Comparison of ENCODE assay signal across 14 mouse cellular contexts in genomic region chr5:23461688-23462087, GRCm38 (mm10). TPM values are rescaled to one million over a fixed set of nuclear protein-coding genes. Genes with fewer than 3 reads are reported as not detected.
DNase-seq lines count a peak whose midpoint lies in the region; ATAC-seq and TF ChIP-seq lines count a peak whose summit lies in the region.
"Had no signal": no experiment of that assay in that cellular context is flagged by ENCODE, and none has a peak within 500 bp of the region (broad histone marks: within the 10 kb centered on the region; RNA-seq: fewer than 3 reads in every experiment).

No protein-coding gene starts in this region.

- POLR2A ChIA-PET in Patski (lab: Charles Lee), result no interaction called here

- H3K27ac ChIP-seq in layer of hippocampus, adult 2 months, result peak overlapping the region; percentile 46
- no peak overlapping the region for H3K27ac ChIP-seq in kidney, embryonic 16.5 days (ENCODE audit: low read length)
- H3K27ac ChIP-seq: forebrain, embryonic 15.5 days; hindbrain, embryonic 12.5 days; kidney, postnatal 0 days; macrophage had no signal

- 62% methylated on average over 2 of the region's 2 CpGs for WGBS in kidney, embryonic 16.5 days

- peak; percentile 38 for DNase-seq in adrenal gland, postnatal 14 days
- DNase-seq in adrenal gland, adult 18-20 months (ENCODE audit: low spot score in 2 of 2), result no peak
- peak in 1 of 2 experiments; percentile 14 for DNase-seq in layer of hippocampus, adult 2 months (ENCODE audit: low spot score in 2 of 2)
- no peak for DNase-seq in layer of hippocampus, postnatal 10 days (ENCODE audit: low spot score in 2 of 2)
- peak; percentile 41 for DNase-seq in Patski (ENCODE audit: low read depth, low spot score)
- no peak for DNase-seq in left cerebral cortex, postnatal 4 days
- DNase-seq: heart, adult 11 months; layer of hippocampus, postnatal 36 days had no signal

- CTCF ChIA-PET in Patski (lab: Charles Lee), result interaction anchor here (1.2 to 2.0 kb wide), 5 partner anchors 12 to 46 kb away, joined by 3 to 11 read pairs (median 3); no protein-coding TSS in a partner anchor

- no peak overlapping the region for H3K4me2 ChIP-seq in kidney, embryonic 16.5 days (replicated peaks; ENCODE audit: low read depth, low read length)
- H3K4me2 ChIP-seq: forebrain, embryonic 15.5 days; hindbrain, embryonic 12.5 days had no signal

- intact Hi-C loops in left cerebral cortex, postnatal 4 days (cut with DNase I), result no loop called here

- H3K27me3 ChIP-seq in Patski, result no peaks in the 10 kb centered on the region
- H3K27me3 ChIP-seq in kidney, embryonic 16.5 days (ENCODE audit: insufficient read depth, low read length), result no peaks in the 10 kb centered on the region
- H3K27me3 ChIP-seq: forebrain, embryonic 15.5 days; hindbrain, embryonic 12.5 days had no signal

- no peak overlapping the region for H3K9ac ChIP-seq in kidney, embryonic 16.5 days (replicated peaks; ENCODE audit: low read length)
- H3K9ac ChIP-seq: forebrain, embryonic 15.5 days; hindbrain, embryonic 12.5 days had no signal

- no peak overlapping the region for H3K4me3 ChIP-seq in layer of hippocampus, adult 2 months
- H3K4me3 ChIP-seq in kidney, embryonic 16.5 days (ENCODE audit: low read length), result no peak overlapping the region
- H3K4me3 ChIP-seq: forebrain, embryonic 15.5 days; hindbrain, embryonic 12.5 days had no signal

- no peaks in the 10 kb centered on the region for H3K9me3 ChIP-seq in kidney, embryonic 16.5 days (ENCODE audit: low read length)
- H3K9me3 ChIP-seq: forebrain, embryonic 15.5 days; hindbrain, embryonic 12.5 days had no signal

- ATAC-seq in Patski, result peak; percentile 51
- peak; percentile 81 for ATAC-seq in megakaryocyte-erythroid progenitor cell, adult 5-6 weeks (replicated peaks; ENCODE audit: low FRiP score, low TSS enrichment, poor library complexity, severe bottlenecking)
- no peak for ATAC-seq in kidney, embryonic 16.5 days (ENCODE audit: low FRiP score, low TSS enrichment)
- ATAC-seq: forebrain, embryonic 15.5 days had no signal

- in situ Hi-C loops in Patski (cut with MboI; ENCODE audit: low pct_unique_long_range_greater_than_20kb), result no loop called here

- peaks cover 29% of the 10 kb centered on the region for H3K36me3 ChIP-seq in kidney, embryonic 16.5 days (ENCODE audit: insufficient read depth, low read length)

- no peak for TF ChIP-seq CTCF in layer of hippocampus, adult 2 months (conservative IDR thresholded peaks at IDR 0.05)
- no peak for TF ChIP-seq CTCF in Patski (IDR thresholded peaks at IDR 0.05)

- peaks cover 10% of the 10 kb centered on the region; the same call in 1 of the 2 replicates for H3K4me1 ChIP-seq in kidney, embryonic 16.5 days (ENCODE audit: insufficient read depth, low read length)

RNA-seq across cellular contexts. Expression of gene Kmt2e, which starts 27.4 kb away (rescaled TPM):
- 64.2 and 77.2 TPM in 2 replicates for total RNA-seq in adrenal gland, postnatal 14 days (2021)
- 10 to 100 TPM; 58.3 to 69.8 TPM for total RNA-seq in adrenal gland, adult 18-20 months (2021)
- 10 to 100 TPM; 90.6 to 93.1 TPM for total RNA-seq in layer of hippocampus, adult 2 months (2021)
- 100 to 1,000 TPM; 114 to 131 TPM for total RNA-seq in layer of hippocampus, postnatal 10 days (2021)
- polyA plus RNA-seq in Patski (2021), result 56.3 TPM
- total RNA-seq in megakaryocyte-erythroid progenitor cell, adult 5-6 weeks (2014; fragmentation: Nextera tagmentation), result 76.3 and 85.2 TPM in 2 replicates
- total RNA-seq in megakaryocyte-erythroid progenitor cell, adult 5-6 weeks (2017), result 36.9 and 85.3 TPM in 2 replicates
- total RNA-seq in left cerebral cortex, postnatal 4 days (2021), result 100 to 1,000 TPM; 150 to 156 TPM
- 98.8 and 99.9 TPM in 2 replicates for polyA plus RNA-seq in kidney, embryonic 16.5 days (2015; fragmentation: Nextera tagmentation; extraction: Ambion mirVana)

Comparison
In these comparisons a context has a peak if more than half of its experiments do, and no peak if none do; other contexts are left out.
1. DNase-seq: peak in adrenal gland, postnatal 14 days (single experiment) and Patski (single experiment); none in adrenal gland, adult 18-20 months (0 of 2), layer of hippocampus, postnatal 10 days (0 of 2) and left cerebral cortex, postnatal 4 days (single experiment).